Mouse (Mus musculus) limb, embryonic 15.5 days (tissue): Measurements from ENCODE around the gene Cyp26c1. TPM values are rescaled to one million over a fixed set of nuclear protein-coding genes. Genes with fewer than 3 reads are reported as not detected.

Experiments
- polyA plus RNA-seq: library from polyadenylated mRNA; unstranded; fragments of >200 nt; fragmentation: Nextera tagmentation; extraction: Ambion mirVana; gene quantifications from 2 replicates; pipeline ENCODE4 v1.2.1, GENCODE M21; 2015

Gene Cyp26c1
- polyA plus RNA-seq, 1 experiment from 2014 or later = not detected

Other genes starting within 250 kb of the Cyp26c1 start
- 7.9 and 10.0 TPM in 2 replicates for gene Exoc6, start 135.2 kb upstream of the Cyp26c1 start, polyA plus RNA-seq
- gene Cyp26a1, start 12.2 kb downstream of the Cyp26c1 start, polyA plus RNA-seq = 1.7 and 1.8 TPM in 2 replicates